Mouse (Mus musculus) midbrain, embryonic 14.5 days (tissue): Measurements from ENCODE around the gene Fam83g. TPM values are rescaled to one million over a fixed set of nuclear protein-coding genes. Genes with fewer than 3 reads are reported as not detected.

Experiments
- ATAC-seq: fragments of 200-750 bp; cut with Nextera tagmentation; 2 replicates; pipeline ENCODE4 v1.8.0; 2017; ENCODE audit warnings: moderate number of reproducible peaks, moderate library complexity; ENCODE audit not compliant: low FRiP score, low TSS enrichment
- DNase-seq: peaks from one replicate; pipeline ENCODE4 v3.0.0-alpha.2; 2015
- H3K27ac ChIP-seq: fragments of 300-500 bp; sonication (generic); replicated peaks from 2 replicates; pipeline ENCODE4 v1.5.1; 2014; ENCODE audit warnings: mild to moderate bottlenecking, low read depth, low read length, moderate library complexity
- H3K27me3 ChIP-seq: fragments of 300-500 bp; sonication (generic); 2 replicates; pipeline ENCODE4 v1.6.1; 2014; ENCODE audit warnings: low read length, control low read depth, mixed read lengths; ENCODE audit not compliant: control insufficient read depth, insufficient read depth
- H3K36me3 ChIP-seq: fragments of 300-500 bp; sonication (generic); 2 replicates; pipeline ENCODE4 v1.6.1; 2014; ENCODE audit warnings: low read length, control low read depth; ENCODE audit not compliant: control insufficient read depth, insufficient read depth
- H3K4me1 ChIP-seq: fragments of 300-500 bp; sonication (generic); 2 replicates; pipeline ENCODE4 v1.6.1; 2014; ENCODE audit warnings: mild to moderate bottlenecking, antibody characterized with exemption, low read length, control low read depth; ENCODE audit not compliant: control insufficient read depth, insufficient read depth
- H3K4me2 ChIP-seq: fragments of 300-500 bp; sonication (generic); 2 replicates; pipeline ENCODE4 v1.6.1; 2014; ENCODE audit warnings: mild to moderate bottlenecking, low read length, moderate library complexity
- H3K4me3 ChIP-seq: fragments of 300-500 bp; sonication (generic); replicated peaks from 2 replicates; pipeline ENCODE4 v1.5.1; 2014; ENCODE audit warnings: low read depth, low read length
- H3K9ac ChIP-seq: fragments of 300-500 bp; sonication (generic); replicated peaks from 2 replicates; pipeline ENCODE4 v1.6.1; 2014; ENCODE audit warnings: mild to moderate bottlenecking, low read length, moderate library complexity
- H3K9me3 ChIP-seq: fragments of 300-500 bp; sonication (generic); 2 replicates; pipeline ENCODE4 v1.6.1; 2016; ENCODE audit warnings: low read length, control low read depth, mixed read lengths; ENCODE audit not compliant: control insufficient read depth
- WGBS: fragments of 180-500 bp; shearing (Covaris S2); extraction: QIAGEN DNeasy Blood & Tissue Kit; methylation state at CpG from one replicate; pipeline ENCODE4 v1.1.7; 2014; 5-methylcytosine and 5-hydroxymethylcytosine counted together
- polyA plus RNA-seq: library from polyadenylated mRNA; unstranded; fragments of >200 nt; fragmentation: Nextera tagmentation; extraction: Ambion mirVana; gene quantifications from 2 replicates; pipeline ENCODE4 v1.2.1, GENCODE M21; 2014

Gene Fam83g
- polyA plus RNA-seq, 1 experiment from 2014 or later: 0.11 TPM

GRCm38 (mm10) chr11:61714346-61715117 lies 30.6 kb downstream of the Fam83g start:
- H3K36me3 ChIP-seq: no peaks in the 10 kb centered on the region
- 46% methylated on average over 11 of the region's 11 CpGs for WGBS

GRCm38 (mm10) chr11:61715130-61715529 lies 31.2 kb downstream of the Fam83g start:
- ATAC-seq (no peak), DNase-seq (no peak)
- Histone ChIP-seq H3K27me3 (no peaks in the 10 kb centered on the region), H3K9me3 (no peaks in the 10 kb centered on the region), H3K4me1 (no peaks in the 10 kb centered on the region), H3K9ac (no peak overlapping the region), H3K36me3 (no peaks in the 10 kb centered on the region), H3K4me2 (no peak overlapping the region), H3K27ac (no peak overlapping the region), H3K4me3 (no peak overlapping the region)
- WGBS: 66% methylated on average over 6 of the region's 6 CpGs

More at GRCm38 (mm10) chr11:61714346-61715117, 30.6 kb downstream of the Fam83g start:
- no peak overlapping the region for H3K9ac ChIP-seq
- ATAC-seq (peak; percentile 77), DNase-seq (peak; percentile 95)
- no peaks in the 10 kb centered on the region for H3K9me3 ChIP-seq
- no peak overlapping the region for H3K4me2 ChIP-seq
- no peaks in the 10 kb centered on the region for H3K27me3 ChIP-seq
- no peak overlapping the region for H3K4me3 ChIP-seq
- H3K27ac ChIP-seq: no peak overlapping the region
- no peaks in the 10 kb centered on the region for H3K4me1 ChIP-seq

GRCm38 (mm10) chr11:61717990-61718389 lies 34.1 kb downstream of the Fam83g start:
- DNase-seq (no peak), ATAC-seq (no peak)
- Histone ChIP-seq H3K27me3 (no peaks in the 10 kb centered on the region), H3K4me2 (no peak overlapping the region), H3K36me3 (no peaks in the 10 kb centered on the region), H3K9me3 (no peaks in the 10 kb centered on the region), H3K4me1 (no peaks in the 10 kb centered on the region), H3K27ac (no peak overlapping the region), H3K4me3 (no peak overlapping the region), H3K9ac (no peak overlapping the region)
- WGBS: 55% methylated on average over 5 of the region's 5 CpGs

GRCm38 (mm10) chr11:61719387-61719786 lies 35.5 kb downstream of the Fam83g start:
- ATAC-seq (no peak), DNase-seq (no peak)
- Histone ChIP-seq H3K27me3 (no peaks in the 10 kb centered on the region), H3K36me3 (no peaks in the 10 kb centered on the region), H3K4me3 (no peak overlapping the region), H3K4me1 (no peaks in the 10 kb centered on the region), H3K4me2 (no peak overlapping the region), H3K9me3 (no peaks in the 10 kb centered on the region), H3K9ac (no peak overlapping the region), H3K27ac (no peak overlapping the region)
- 61% methylated on average over 3 of the region's 3 CpGs for WGBS

GRCm38 (mm10) chr11:61719826-61720225 lies 35.9 kb downstream of the Fam83g start:
- Histone ChIP-seq H3K4me1 (no peaks in the 10 kb centered on the region), H3K27ac (no peak overlapping the region), H3K4me2 (no peak overlapping the region), H3K4me3 (no peak overlapping the region), H3K27me3 (no peaks in the 10 kb centered on the region), H3K9ac (no peak overlapping the region), H3K36me3 (no peaks in the 10 kb centered on the region), H3K9me3 (no peaks in the 10 kb centered on the region)
- DNase-seq (no peak), ATAC-seq (no peak)
- 69% methylated on average over 8 of the region's 8 CpGs for WGBS

- Histone ChIP-seq H3K9me3 (no peaks in the 10 kb centered on the region), H3K9ac (no peak within 1 kb of the TSS), H3K27me3 (no peaks in the 10 kb centered on the region), H3K36me3 (no peaks in the 10 kb centered on the region), H3K4me2 (no peak within 1 kb of the TSS), H3K27ac (no peak within 1 kb of the TSS), H3K4me3 (no peak within 1 kb of the TSS), H3K4me1 (no peaks in the 10 kb centered on the region)
- WGBS: 90% methylated on average over 3 of the region's 3 CpGs
- DNase-seq: no peak
- ATAC-seq: no peak
Measured at GRCm38 (mm10) chr11:61720636-61721035, 36.7 kb downstream of the Fam83g start, which contains the start of gene Slc5a10. Gene Slc5a10 (minus strand): TSS chr11:61720826.

GRCm38 (mm10) chr11:61722077-61722476 lies 38.2 kb downstream of the Fam83g start:
- ATAC-seq (no peak), DNase-seq (no peak)
- Histone ChIP-seq H3K9ac (no peak overlapping the region), H3K9me3 (no peaks in the 10 kb centered on the region), H3K36me3 (peaks cover 5% of the 10 kb centered on the region), H3K27ac (no peak overlapping the region), H3K4me2 (no peak overlapping the region), H3K27me3 (no peaks in the 10 kb centered on the region), H3K4me1 (no peaks in the 10 kb centered on the region), H3K4me3 (no peak overlapping the region)
- WGBS: 53% methylated on average over 5 of the region's 5 CpGs

GRCm38 (mm10) chr11:61728037-61728436 lies 44.1 kb downstream of the Fam83g start:
- ATAC-seq (no peak), DNase-seq (no peak)
- H3K36me3 ChIP-seq: peaks cover 57% of the 10 kb centered on the region
- no peak overlapping the region for H3K4me3 ChIP-seq
- no peak overlapping the region for H3K9ac ChIP-seq
- H3K27ac ChIP-seq: no peak overlapping the region
- 89% methylated on average over 2 of the region's 2 CpGs for WGBS
- no peaks in the 10 kb centered on the region for H3K9me3 ChIP-seq
- no peaks in the 10 kb centered on the region for H3K4me1 ChIP-seq
- H3K27me3 ChIP-seq: no peaks in the 10 kb centered on the region
- no peak overlapping the region for H3K4me2 ChIP-seq

GRCm38 (mm10) chr11:61732672-61733071 lies 48.8 kb downstream of the Fam83g start:
- Histone ChIP-seq H3K9me3 (no peaks in the 10 kb centered on the region), H3K4me2 (no peak overlapping the region), H3K9ac (no peak overlapping the region), H3K27ac (no peak overlapping the region), H3K27me3 (no peaks in the 10 kb centered on the region), H3K36me3 (peaks cover 90% of the 10 kb centered on the region), H3K4me1 (no peaks in the 10 kb centered on the region), H3K4me3 (no peak overlapping the region)
- no peak for ATAC-seq
- 93% methylated on average over 7 of the region's 7 CpGs for WGBS
- no peak for DNase-seq
